Mouse (Mus musculus): ENCODE results near the gene Pcid2.
"Not testable (repeated sequence)": the region's sequence is repeated elsewhere in the genome, so short reads cannot be mapped to it uniquely, and the experiment has no call there.

Gene Pcid2

DNA sequence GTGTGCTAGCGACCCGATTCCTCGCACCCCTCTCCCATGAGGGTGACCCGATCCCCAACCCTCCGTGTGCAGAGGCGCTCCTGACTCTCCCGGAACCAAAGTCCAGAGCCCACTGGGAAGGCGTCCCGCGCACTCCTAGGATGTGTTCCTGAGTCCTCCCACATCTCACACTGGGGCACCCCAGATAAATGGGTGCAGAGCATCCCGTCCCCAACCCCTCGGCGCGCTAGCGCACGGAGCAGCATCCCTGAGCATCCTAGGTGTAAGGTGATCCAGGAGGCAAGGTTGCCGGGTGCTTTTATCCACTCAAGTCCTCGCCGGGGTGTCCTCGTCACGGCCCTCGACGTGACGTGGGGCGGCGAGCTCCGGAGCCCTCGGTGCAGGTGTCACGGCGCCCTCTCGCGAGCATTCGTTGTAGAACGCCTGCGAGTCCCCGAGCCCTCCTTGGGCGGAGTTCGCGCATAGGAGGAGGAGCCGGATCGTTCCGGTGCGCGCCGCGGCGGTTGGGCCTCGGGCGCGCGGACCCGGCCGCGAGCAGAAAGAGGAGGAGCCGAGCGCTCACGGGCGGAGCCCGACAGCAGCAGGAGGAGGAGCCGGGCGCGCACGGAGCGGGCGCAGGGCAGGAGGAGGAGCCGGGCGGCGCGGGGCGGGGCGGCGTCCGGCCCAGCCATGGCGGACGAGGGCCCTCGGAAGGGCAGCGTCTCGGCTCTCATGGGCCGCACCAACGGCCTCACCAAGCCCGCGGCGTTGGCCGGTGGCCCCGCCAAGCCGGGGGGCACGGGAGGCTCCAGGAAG, at the start of gene Pcid2, which contains the start of gene Cul4a:
Gene Pcid2, minus strand, starts transcription at position 373 of the 795 bp plus-strand sequence.
Gene Cul4a, plus strand, starts transcription at position 535 of the 795 bp plus-strand sequence.
- DNase-seq (ENCODE audit: low read depth, low spot score), result peak; percentile 96

DNA sequence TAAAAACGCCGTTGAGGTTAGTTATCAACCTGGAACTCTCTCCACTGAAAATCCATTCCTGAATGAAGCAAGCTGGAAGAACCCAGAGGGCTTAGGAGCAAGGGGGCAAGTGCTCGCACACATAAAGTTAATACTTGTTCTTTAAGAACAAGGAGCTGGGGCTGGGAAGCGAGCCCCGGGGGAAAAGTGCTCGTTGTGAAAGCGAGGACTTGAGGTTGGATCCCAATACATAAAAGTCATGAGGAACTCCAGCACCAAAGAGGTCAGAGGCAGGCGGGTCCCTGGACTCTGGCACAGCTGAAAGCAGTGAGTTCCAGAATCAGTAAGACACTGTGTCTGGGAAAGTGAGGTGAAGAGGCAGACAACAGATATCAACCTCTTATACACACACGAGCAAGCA, 48.8 kb upstream of the Pcid2 start:
- DNase-seq (ENCODE audit: low read depth, low spot score), result no peak

DNA sequence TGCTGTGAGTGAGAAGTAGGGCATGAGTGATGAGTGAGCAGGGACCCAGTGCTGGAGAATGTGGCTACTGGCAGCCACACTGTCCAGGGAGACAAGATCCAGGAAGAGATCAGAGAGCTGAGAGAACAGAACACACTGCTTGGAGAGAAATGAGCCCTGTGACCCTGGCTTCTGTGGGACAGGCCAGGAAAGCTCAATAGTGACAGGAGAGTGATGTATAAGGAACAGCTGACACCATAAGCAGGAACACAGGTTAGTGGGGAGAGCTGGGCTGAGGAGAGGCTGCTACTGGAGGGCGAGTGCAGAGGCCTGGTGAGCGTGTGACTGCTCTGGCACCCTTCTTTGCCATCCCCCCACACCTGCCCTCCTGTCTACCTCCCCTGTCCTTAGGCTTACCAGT, 45.7 kb upstream of the Pcid2 start:
- DNase-seq (ENCODE audit: low read depth, low spot score), result no peak

DNA sequence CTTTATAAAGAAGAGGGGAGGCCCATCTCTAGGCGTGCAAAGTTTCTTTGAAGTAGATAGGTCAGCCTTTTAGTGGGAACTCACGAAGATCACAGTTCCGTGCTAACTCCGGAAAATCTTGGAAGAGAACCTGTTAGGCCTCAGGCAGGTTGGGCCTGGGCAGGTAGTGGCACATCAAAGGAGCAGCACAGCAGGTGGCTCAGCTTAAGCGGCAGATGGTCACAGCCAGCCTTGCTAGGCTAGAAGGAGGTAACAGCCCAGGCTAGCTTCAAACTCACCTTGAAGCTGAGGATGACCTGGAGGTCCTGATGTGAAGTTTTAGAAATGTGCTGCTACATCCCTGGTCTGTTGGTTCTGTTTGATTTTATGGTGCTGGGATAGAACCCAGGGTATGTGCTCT, 44.6 kb upstream of the Pcid2 start:
- no peak for DNase-seq (ENCODE audit: low read depth, low spot score)

DNA sequence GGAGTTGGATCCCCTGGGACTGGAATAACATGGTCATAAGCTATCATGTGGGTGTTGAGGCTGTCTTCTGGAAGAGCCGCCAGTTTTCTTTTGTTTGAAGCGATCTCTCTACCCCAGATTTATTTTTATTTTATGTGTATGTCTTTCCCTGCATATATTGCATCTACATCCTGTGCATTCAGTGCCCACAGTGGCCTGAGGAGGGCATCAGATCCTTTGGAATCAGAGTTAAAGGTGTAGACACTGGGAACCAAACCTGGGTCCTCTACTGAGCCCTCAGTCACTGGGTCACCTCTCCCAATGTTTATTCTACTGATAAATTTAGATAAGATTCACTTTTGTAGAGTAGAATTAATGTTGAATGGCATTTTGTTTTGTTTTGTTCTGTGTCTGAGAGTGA, 44.0 kb upstream of the Pcid2 start:
- DNase-seq (ENCODE audit: low read depth, low spot score), result no peak

DNA sequence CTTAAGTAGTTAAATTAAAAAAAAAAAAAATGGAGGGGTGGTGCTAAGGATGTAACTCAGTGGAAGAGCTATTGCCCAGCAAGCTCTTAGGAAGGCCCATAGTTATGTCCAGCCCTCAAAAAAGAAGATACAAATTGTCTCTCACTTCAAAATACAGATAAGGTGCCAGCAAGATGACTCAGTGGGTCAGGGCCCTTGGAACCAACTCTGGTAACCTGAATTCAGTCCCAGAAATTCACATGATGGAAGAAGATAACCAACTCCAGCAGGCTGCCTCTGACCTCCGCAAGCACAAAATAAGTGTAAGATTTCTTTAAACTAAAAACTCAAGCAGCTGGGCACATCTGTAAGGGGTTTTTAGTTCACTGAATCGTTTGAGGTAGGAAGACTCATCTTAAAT, 43.2 kb upstream of the Pcid2 start:
- DNase-seq (ENCODE audit: low read depth, low spot score), result no peak

DNA sequence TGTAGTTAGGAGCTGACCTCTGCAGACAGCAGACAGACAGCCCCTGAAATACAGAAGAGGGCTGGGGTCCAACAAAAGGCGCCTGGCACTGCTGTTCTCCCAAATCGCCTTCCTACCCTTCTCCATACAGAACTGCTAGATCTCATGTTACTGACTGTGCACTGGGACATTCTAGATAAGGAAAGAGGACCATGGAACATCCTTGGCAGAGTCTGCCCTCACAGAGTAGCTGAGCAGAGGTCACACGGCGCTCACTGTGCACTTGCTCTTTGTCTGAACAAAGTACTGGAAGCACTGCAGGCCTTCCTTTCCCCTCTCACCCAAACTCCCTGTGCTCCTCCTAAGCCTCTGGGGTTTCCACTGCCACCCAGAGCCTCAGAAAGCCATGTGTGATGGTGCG, 36.4 kb upstream of the Pcid2 start:
- no peak for DNase-seq (ENCODE audit: low read depth, low spot score)

DNA sequence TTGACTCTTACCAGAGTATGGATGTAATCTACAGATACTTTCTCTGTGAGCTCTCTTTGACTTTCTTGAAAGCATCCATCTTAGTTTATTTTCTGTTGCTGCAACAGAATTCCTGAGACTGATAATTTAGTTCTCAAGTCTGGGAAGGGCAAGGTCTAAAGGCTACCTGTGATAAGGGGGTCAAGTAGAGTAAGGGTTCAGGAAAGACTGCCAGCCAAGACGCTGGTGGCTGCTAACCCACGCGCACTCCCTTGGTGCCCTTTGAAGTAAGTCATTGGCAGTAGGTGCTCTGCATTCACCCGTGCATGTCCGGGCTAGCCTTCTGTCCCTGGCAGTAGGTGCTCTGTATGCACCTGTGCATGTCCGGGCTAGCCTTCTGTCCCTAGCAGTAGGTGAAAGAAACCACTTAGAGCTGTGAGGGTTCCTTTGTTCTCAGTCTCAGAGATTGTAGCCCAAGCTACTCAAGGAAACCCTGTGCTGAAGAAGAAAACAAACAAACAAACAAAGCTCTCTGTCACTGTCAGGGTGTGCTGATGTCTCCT, 34.5 kb upstream of the Pcid2 start:
- DNase-seq (ENCODE audit: low read depth, low spot score), result no peak

DNA sequence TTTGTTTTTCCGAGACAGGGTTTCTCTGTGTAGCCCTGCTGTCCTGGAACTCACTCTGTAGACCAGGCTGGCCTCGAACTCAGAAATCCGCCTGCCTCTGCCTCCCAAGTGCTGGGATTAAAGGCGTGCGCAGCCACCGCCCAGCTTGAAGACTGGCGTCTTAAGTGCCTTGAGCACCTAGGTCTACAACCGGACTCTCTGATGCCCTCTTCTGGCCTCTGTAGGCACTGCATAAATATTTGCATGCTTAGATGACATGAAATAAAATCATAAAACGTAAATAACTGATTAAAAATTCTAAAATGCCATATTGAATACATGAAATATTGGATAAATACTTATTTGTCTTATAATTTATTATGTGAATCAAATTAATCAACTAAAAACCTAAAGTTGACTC, 27.0 kb upstream of the Pcid2 start:
- DNase-seq (ENCODE audit: low read depth, low spot score), result not testable (repeated sequence)

DNA sequence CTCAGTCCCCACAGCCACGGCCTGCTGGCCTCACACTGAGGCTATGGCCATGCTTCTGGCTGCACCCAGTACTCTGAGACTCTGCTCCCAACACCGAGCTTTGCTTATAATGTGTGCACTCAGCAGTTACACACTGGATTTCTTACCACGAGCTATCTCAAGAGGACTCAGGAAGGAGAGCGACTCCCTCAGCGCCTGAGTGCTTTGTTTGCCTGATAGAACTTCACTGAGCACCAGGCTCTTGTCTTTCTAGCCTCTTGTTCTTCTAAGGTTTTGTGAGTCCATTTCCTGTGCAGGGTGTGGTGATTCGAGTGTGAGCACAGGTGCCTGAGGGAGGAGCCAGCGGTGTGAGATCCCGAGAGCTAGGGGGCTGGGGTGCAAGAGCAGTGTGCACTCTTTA, 19.6 kb upstream of the Pcid2 start:
- DNase-seq (ENCODE audit: low read depth, low spot score), result no peak

DNA sequence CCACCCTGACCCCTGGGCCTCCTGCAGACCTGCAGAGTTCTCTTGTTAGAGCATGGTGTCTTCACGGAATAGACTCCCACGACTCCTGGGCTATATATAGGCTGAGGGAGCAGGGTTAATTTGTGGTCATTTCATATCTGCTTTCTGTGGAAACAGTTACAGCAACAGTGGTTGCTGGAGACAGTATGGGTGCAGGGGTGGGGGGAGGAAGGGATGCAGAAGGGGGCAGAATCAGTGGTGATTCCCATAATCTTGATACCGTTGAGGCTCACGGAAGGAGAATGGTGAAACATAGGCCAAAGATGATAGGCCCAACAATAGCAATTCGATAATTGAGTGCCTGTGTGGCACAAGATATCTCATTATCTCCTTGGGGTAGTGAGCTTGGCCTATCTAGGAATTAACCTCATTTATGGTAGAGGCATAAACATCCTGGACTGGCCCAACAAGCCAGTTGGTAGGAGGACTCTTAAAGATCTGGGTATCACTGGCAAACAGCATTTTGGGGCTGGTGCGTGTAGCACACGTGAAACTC, 17.7 kb upstream of the Pcid2 start:
- DNase-seq (ENCODE audit: low read depth, low spot score), result no peak

DNA sequence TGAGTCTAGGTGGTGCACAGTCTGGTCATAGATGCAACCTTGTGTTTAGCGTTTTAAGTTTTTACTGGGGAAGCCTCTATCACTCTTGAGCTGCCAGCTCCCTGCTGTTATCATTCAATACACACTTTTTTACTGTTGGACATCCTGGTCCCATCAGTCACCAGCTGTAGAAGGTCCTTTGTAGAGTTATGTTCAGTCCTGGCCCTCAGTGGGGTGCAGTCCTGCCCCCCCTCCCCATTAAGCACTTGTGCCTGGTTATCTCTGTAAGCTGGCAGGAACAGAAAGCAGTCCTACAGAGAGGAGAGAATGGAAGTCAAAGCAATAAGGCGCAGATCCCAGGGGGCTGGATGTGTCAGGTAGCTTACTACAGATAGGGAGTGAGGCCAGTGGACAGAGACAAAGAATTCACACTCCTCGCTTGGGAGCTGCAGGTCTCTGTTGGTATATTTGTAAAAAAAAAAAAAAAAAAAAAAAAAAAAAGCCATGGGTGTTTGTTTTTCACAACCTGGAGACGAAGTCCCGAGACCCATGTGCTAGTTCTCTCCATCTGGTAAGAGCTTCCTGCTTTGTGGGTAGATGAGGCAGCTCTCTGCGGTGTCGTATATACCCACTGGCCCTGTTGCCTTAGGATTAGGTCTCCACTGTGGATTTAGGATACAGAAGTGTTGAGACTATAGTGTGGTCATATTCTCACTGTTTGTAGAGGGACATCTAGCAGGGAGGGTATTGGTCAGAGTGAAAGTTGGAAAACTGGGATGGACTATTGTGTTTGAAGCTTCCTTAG, 15.8 kb upstream of the Pcid2 start:
- DNase-seq (ENCODE audit: low read depth, low spot score), result no peak

DNA sequence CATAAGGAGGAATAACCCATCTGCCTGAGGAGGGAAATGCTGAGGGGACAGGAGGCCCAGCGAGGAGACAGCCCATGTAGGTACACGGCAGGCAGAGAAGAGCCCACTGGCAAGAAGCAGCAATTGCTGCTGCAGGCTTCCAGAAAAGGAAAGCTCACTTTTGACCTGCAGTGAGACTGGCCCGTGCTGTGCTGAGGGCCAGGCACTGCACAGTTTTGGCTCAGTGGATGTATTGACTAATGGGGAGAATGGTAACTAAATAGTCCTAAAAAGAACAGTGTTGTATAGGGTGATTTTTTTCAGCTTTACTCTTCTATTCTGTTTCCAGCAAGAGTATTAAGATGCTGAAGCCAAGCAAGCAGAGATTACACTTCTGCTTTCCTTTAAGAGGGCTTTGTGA, 13.3 kb upstream of the Pcid2 start:
- no peak for DNase-seq (ENCODE audit: low read depth, low spot score)

DNA sequence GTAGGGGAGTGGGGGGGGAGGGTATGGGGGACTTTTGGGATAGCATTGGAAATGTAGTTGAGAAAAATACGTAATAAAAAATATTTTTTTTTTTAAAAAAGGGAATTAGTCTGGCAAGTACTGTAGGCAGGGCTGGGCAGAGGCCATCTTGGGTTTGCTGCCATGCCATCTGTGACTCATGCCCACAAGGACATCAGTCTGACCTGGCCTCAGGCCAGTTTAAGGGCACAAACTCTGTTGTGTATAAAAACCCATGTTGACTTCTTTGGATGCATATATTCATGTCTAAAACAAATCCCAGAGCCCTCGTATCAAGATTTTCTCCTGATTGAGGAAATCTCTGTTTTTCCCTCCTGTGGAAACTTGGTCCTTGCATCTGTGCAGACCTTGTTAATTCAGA, 11.8 kb upstream of the Pcid2 start:
- no peak for DNase-seq (ENCODE audit: low read depth, low spot score)

DNA sequence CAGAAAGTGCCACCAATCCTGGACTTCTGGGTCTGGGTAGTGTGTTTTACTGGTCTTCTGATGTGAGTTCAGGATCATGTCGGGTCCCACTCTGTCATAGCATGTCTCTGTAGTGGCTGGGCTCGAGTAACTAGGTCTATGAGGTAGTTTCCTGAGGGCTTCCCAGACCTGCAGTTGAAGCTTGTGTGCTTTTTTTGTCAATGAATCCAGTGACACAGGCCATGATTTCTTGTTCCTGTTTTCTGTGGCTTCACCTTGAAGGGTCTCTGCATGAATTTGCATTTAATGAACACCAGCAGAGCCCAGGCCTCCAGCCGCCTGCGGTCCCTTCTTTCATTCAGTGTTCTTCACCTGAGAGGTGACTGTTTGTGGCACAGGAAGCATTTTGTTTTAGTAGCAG, 8.0 kb upstream of the Pcid2 start:
- DNase-seq (ENCODE audit: low read depth, low spot score), result no peak

DNA sequence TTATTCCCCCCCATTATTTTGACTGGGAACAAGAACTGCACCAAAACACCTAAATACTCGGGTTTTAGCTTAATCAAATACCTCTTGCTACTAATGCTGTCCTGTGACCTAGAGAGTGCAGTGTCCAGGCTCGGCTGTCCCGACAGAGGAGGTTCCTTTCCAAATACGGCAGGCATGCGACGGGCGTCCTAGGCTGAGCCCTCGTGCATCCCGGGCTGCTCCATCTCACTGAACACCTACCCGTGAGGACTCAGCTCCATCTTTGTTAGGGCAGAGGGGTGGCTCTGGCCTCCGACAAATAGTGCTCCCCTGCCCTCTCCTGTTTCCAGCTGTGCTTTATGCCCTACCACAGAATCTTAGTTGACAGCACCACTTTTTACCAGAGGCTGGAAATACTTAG, 6.7 kb upstream of the Pcid2 start:
- DNase-seq (ENCODE audit: low read depth, low spot score), result no peak

DNA sequence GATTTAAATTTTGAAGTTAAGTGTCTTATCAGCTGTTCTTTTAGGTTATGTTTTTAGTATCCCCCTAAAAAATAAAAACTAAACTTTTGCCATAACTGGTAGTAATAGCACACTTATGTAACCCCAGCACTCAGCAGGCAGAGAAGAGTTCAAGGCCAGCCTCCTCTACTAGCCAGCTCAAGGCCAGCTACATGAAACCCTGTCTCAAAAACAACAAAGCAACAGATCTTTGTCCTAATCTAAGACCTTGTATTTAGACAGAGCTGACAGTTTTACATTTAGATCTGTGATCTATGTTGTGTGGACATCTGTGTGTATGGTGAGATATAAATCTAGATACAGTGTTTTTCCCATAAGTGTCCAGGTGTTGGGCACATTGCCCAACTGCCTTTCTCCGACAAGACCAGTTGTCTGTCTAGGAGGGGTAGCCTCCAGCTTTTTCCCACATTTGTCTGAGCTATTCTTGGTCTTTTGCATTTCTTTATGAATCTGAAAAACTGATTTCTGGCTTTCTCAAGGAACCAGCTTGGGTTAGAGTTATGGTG, 4.2 kb upstream of the Pcid2 start:
- no peak for DNase-seq (ENCODE audit: low read depth, low spot score)

DNA sequence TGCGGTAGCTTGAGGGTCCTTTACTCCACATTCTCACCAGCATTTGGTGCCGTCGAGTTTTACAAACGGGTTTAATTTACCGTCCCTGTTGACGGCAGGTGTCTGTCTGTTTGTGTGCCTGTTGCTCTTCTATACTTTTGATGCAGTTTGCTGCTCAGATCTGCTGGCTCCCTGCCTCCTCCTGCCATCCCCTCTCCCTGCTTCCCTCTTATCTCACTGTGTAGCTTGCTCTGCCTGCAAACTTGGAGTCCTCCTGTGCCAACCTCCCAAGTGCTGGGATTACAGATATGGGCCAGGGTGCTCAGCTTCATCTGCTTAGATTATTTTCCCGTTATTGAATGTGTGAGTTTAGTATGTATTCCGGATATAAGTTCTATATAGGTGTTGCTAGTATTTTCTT, 3.7 kb upstream of the Pcid2 start:
- DNase-seq (ENCODE audit: low read depth, low spot score), result no peak

DNA sequence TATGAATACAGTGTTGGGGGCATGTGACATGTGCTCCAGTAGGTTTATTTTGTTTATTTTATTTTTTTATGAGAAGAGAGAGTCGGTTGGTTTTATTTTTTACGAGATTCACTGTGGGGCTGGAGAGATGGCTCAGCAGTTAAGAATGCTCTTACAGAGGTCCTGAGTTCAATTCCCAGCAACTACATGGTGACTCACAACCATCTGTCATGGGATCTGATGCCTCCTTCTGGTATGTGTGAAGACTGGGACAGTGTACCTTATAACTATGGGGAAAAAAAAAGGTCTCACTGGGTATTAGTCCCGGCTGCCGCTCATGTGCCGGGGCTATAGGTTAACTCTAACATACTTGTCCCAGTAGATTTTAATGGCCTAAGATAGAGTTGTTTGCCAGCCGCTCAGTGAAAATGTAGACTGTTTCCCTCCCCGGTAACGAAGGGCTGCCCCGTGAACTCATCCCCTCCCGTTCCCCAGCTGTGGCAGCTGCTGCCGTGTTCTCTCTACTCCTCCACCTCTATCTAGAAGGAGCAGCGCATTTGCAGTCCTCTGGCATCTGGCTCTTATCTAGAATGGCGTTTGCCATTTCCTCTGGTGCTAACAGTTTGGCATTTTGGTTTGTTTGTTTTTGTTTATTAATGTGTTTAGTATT, 2.9 kb upstream of the Pcid2 start:
- no peak for DNase-seq (ENCODE audit: low read depth, low spot score)

DNA sequence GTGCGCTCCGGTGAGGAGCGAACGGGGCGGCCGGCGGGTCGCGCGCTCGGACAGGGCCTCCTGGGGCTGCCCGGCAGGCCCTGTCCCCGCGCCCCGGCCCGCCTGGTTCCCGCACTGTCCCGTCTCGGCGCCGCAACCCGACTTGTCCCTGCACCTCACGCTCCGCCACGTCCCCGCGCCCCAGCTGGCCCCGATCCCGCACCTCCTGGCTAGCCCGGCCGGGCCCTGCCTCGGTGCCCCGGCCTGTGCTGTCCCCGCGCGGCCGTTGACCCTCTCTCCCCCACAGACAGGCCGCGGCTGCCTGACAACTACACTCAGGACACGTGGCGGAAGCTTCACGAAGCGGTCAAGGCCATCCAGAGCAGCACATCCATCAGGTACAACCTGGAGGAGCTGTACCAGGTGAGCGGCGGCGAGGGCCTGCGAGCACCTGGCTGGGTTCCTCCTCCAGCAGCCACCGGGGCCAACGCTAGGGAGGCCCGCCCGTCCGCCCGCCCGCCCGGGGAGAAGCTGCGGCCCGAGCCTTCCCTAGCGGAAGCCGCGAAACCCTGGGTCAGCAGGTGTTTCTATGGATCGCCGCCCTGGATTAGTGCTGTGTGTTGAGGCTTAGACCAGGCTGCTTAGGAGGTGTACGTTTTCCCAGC, 771 bp upstream of the Pcid2 start:
- no peak for DNase-seq (ENCODE audit: low read depth, low spot score)

DNA sequence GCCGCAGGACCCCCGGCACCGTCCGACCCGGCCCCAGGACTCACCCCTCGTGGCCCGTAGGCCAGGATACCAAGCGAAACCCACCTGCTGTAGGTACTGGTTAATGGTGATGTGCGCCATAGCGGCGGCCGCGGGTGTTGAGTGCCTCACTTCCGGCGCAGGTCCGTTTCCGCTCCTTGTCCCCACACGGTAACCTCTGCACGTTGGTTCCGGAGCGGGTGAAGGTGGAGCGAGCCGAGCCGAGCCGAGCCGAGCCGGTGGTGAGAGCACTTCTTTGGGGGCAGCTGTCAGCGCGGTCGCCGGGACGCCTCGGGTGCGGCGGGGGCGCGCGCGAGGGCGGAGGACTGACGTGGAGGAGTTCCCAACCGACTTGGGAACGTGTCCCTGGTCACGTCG, 570 bp downstream of the Pcid2 start:
- DNase-seq (ENCODE audit: low read depth, low spot score), result peak; percentile 85

All from brain, embryonic 18.5 days (tissue).